Mouse (Mus musculus): ENCODE measurements around the gene D11Wsu47e.

DNA sequence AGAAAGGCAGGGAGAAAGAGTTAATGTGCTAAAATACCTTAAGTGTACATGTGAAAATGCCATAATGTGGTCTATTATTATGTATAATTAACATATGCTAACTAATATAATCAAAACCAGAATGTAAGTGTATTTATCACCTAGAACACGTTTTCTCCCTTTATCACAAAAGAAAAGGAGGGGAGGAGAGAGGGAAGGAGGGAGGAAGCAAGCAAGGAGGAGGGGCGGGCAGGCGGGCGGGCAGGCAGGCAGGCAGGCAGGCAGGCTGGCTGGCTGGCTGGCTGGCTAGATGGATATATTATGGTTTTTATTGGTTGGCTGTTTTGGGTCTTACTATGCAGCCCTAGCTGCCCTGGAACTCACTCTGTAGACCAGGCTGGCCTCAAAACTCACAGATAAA is 14.5 kb upstream of the D11Wsu47e start:
- TF ChIP-seq EP300 (IDR thresholded peaks at IDR 0.05; ENCODE audit: low read depth): no peak
- no peak for TF ChIP-seq CTCF (IDR thresholded peaks at IDR 0.05; ENCODE audit: low read depth)
